Mouse (Mus musculus) kidney, adult 2 months (tissue): Measurements from ENCODE around the gene Tmem33.

ENCODE experiments used
- CTCF ChIP-seq: fragments of 200-500 bp; conservative IDR thresholded peaks from 2 replicates; pipeline ENCODE4 v1.5.1; 2011; ENCODE audit warnings: low read depth, mild to moderate bottlenecking, control low read depth, low read length, moderate library complexity, mixed read lengths; ENCODE audit not compliant: insufficient read depth, insufficient read length
- POLR2A ChIP-seq: fragments of 200-500 bp; IDR thresholded peaks from one replicate; pipeline ENCODE4 v1.6.1; 2011; ENCODE audit warnings: low read depth, low read length, control low read depth

- no peak for TF ChIP-seq CTCF
- TF ChIP-seq POLR2A = no peak
Measured at GRCm38 (mm10) chr5:67225758-67226157, 34.6 kb upstream of the Tmem33 start.
